Mouse (Mus musculus) layer of hippocampus, postnatal 25 days (tissue): Measurements from ENCODE around the gene Gm21915. TPM values are rescaled to one million over a fixed set of nuclear protein-coding genes. Genes with fewer than 3 reads are reported as not detected.

Source experiments
- DNase-seq, 2 experiments: peaks; one replicate each; pipeline ENCODE4 v3.0.0; 2022; ENCODE audit warnings: mixed read lengths in 2 of 2, low spot score in 1 of 2; ENCODE audit errors: extremely low spot score in 1 of 2
- total RNA-seq, 2 experiments: library from RNA; stranded (reverse); gene quantifications; 2 replicates each; pipeline ENCODE4 v1.2.3; 2021

The Gm21915 gene
- total RNA-seq, result not detected

GRCm38 (mm10) chr9:40670313-40670712, at the start of gene Gm21915:
Gm21915 (plus strand) TSS chr9:40670613.
- DNase-seq, result no peak

GRCm38 (mm10) chr9:40622265-40622664, 48.1 kb upstream of the Gm21915 start:
- DNase-seq, result no peak

GRCm38 (mm10) chr9:40622793-40623192, 47.6 kb upstream of the Gm21915 start:
- no peak for DNase-seq

- DNase-seq, result no peak
Observed at GRCm38 (mm10) chr9:40625341-40625740, 45.1 kb upstream of the Gm21915 start.

GRCm38 (mm10) chr9:40626566-40626965, 43.8 kb upstream of the Gm21915 start:
- DNase-seq, result no peak

GRCm38 (mm10) chr9:40627146-40627713, 43.2 kb upstream of the Gm21915 start:
- no peak for DNase-seq

- peak in 1 of 2 experiments; percentile 25 for DNase-seq
Observed at GRCm38 (mm10) chr9:40628130-40629069, 42.0 kb upstream of the Gm21915 start.

- DNase-seq, result no peak
Observed at GRCm38 (mm10) chr9:40629441-40629840, 41.0 kb upstream of the Gm21915 start.

GRCm38 (mm10) chr9:40631101-40631500, 39.3 kb upstream of the Gm21915 start:
- no peak for DNase-seq

GRCm38 (mm10) chr9:40631505-40631904, 38.9 kb upstream of the Gm21915 start:
- DNase-seq, result no peak

- DNase-seq, result peak in 1 of 2 experiments; percentile 79
Observed at GRCm38 (mm10) chr9:40636054-40636453, 34.4 kb upstream of the Gm21915 start.

- no peak for DNase-seq
Observed at GRCm38 (mm10) chr9:40637705-40638393, 32.6 kb upstream of the Gm21915 start.

GRCm38 (mm10) chr9:40638394-40639049, 31.9 kb upstream of the Gm21915 start:
- peak in 1 of 2 experiments; percentile 41 for DNase-seq

GRCm38 (mm10) chr9:40639536-40640187, 30.8 kb upstream of the Gm21915 start:
- no peak for DNase-seq

GRCm38 (mm10) chr9:40641318-40641717, 29.1 kb upstream of the Gm21915 start:
- no peak for DNase-seq

- DNase-seq, result no peak
Observed at GRCm38 (mm10) chr9:40642470-40643220, 27.8 kb upstream of the Gm21915 start.

GRCm38 (mm10) chr9:40649444-40649843, 21.0 kb upstream of the Gm21915 start:
- no peak for DNase-seq

GRCm38 (mm10) chr9:40649983-40650382, 20.4 kb upstream of the Gm21915 start:
- no peak for DNase-seq

GRCm38 (mm10) chr9:40651239-40651859, 19.1 kb upstream of the Gm21915 start:
- DNase-seq, result no peak
